Mouse (Mus musculus) liver, adult 2 months (tissue): Measurements from ENCODE around the gene Lrfn4.
"Not testable (repeated sequence)": the region's sequence is repeated elsewhere in the genome, so short reads cannot be mapped to it uniquely, and the experiment has no call there.

Experiments used
- CTCF ChIP-seq: fragments of 200-500 bp; IDR thresholded peaks from 2 replicates; pipeline ENCODE4 v1.5.1; 2011; ENCODE audit warnings: low read depth, low read length, control low read depth
- POLR2A ChIP-seq: fragments of 200-500 bp; IDR thresholded peaks from 2 replicates; pipeline ENCODE4 v1.6.1; 2011; ENCODE audit warnings: low read length, control low read depth; ENCODE audit not compliant: insufficient read depth; ENCODE audit errors: extremely low read depth

- TF ChIP-seq CTCF, POLR2A: not testable (repeated sequence)
These were observed 28.7 kb downstream of the Lrfn4 start for GRCm38 (mm10) chr19:4586783-4587182.
